Comparison of ENCODE assay signal across 8 mouse cellular contexts in genomic region chr10:68165709-68166694, GRCm38 (mm10).
DNase-seq lines count a peak whose midpoint lies in the region; ATAC-seq and TF ChIP-seq lines count a peak whose summit lies in the region.

No protein-coding gene starts in this region.

- peaks cover 44% of the 10 kb centered on the region for H3K4me1 ChIP-seq in lung, embryonic 16.5 days (replicated peaks; ENCODE audit: control insufficient read depth, insufficient read depth, low read length)
- peaks cover 13% of the 10 kb centered on the region for H3K4me1 ChIP-seq in forebrain, postnatal 0 days (ENCODE audit: insufficient read depth)

- no peak overlapping the region for H3K9ac ChIP-seq in lung, embryonic 16.5 days (ENCODE audit: low read length)
- no peak overlapping the region for H3K9ac ChIP-seq in forebrain, postnatal 0 days

- H3K36me3 ChIP-seq in lung, embryonic 16.5 days (ENCODE audit: control insufficient read depth, insufficient read depth, low read length) = no peaks in the 10 kb centered on the region
- no peaks in the 10 kb centered on the region for H3K36me3 ChIP-seq in forebrain, postnatal 0 days (ENCODE audit: insufficient read depth)
- no peaks in the 10 kb centered on the region; the same call in 1 of the 2 replicates for H3K36me3 ChIP-seq in splenic B cell, adult 2 months (ENCODE audit: control insufficient read depth, insufficient read depth, low read length, poor library complexity, severe bottlenecking)

- WGBS in lung, embryonic 16.5 days = 44% methylated on average over 10 of the region's 10 CpGs
- 38% methylated on average over 10 of the region's 10 CpGs for WGBS in forebrain, postnatal 0 days

- ATAC-seq in lung, embryonic 16.5 days (ENCODE audit: low read depth) = no peak
- peak; percentile 34; the same call in 1 of the 2 replicates for ATAC-seq in forebrain, postnatal 0 days

- H3K9me3 ChIP-seq in lung, embryonic 16.5 days (ENCODE audit: control insufficient read depth, low read length) = no peaks in the 10 kb centered on the region
- H3K9me3 ChIP-seq in forebrain, postnatal 0 days (ENCODE audit: low read length) = no peaks in the 10 kb centered on the region

- peak overlapping the region; percentile 77 for H3K27ac ChIP-seq in lung, embryonic 16.5 days (ENCODE audit: low read length)
- H3K27ac ChIP-seq in forebrain, postnatal 0 days (ENCODE audit: low read depth, low read length) = peak overlapping the region; percentile 64

- no peak overlapping the region for H3K4me2 ChIP-seq in lung, embryonic 16.5 days (ENCODE audit: low read depth, low read length)
- H3K4me2 ChIP-seq in forebrain, postnatal 0 days (ENCODE audit: low read depth) = peak overlapping the region; percentile 17; the same call in 1 of the 2 replicates

- no peak overlapping the region for H3K4me3 ChIP-seq in lung, embryonic 16.5 days (ENCODE audit: low read length)
- H3K4me3 ChIP-seq in forebrain, postnatal 0 days (ENCODE audit: low read depth, low read length) = no peak overlapping the region

- H3K27me3 ChIP-seq in lung, embryonic 16.5 days (ENCODE audit: control insufficient read depth, insufficient read depth, low read depth, low read length) = no peaks in the 10 kb centered on the region
- no peaks in the 10 kb centered on the region for H3K27me3 ChIP-seq in forebrain, postnatal 0 days (ENCODE audit: insufficient read depth, low read length)
- H3K27me3 ChIP-seq in splenic B cell, adult 2 months (ENCODE audit: control insufficient read depth, insufficient read depth, low read length, poor library complexity, severe bottlenecking) = no peaks in the 10 kb centered on the region

- TF ChIP-seq CTCF in forebrain, postnatal 0 days (IDR thresholded peaks at IDR 0.05; ENCODE audit: low read depth) = no peak

- no peak for DNase-seq in lung, postnatal 4 days
- DNase-seq in forebrain, postnatal 0 days = peak; percentile 19
- DNase-seq in kidney, adult 18-20 months = peak; percentile 62
- peak; percentile 11 for DNase-seq in splenic B cell, adult 2 months (ENCODE audit: low read depth, low spot score)
- DNase-seq in urinary bladder, adult 18-20 months (ENCODE audit: low spot score in 2 of 2) = no peak
- DNase-seq in thymus, postnatal 14 days = no peak
- no peak for DNase-seq in thymus, postnatal 10 days (ENCODE audit: low spot score in 2 of 2)

Comparison
In these comparisons a context has a peak if more than half of its experiments do, and no peak if none do; other contexts are left out.
1. DNase-seq: peak in forebrain, postnatal 0 days (single experiment), kidney, adult 18-20 months (single experiment) and splenic B cell, adult 2 months (single experiment); none in lung, postnatal 4 days (0 of 2), urinary bladder, adult 18-20 months (0 of 2), thymus, postnatal 14 days (single experiment) and thymus, postnatal 10 days (0 of 2).